Mouse (Mus musculus) neural tube, embryonic 13.5 days (tissue): ENCODE data around the gene Tmem182. TPM values are rescaled to one million over a fixed set of nuclear protein-coding genes. Genes with fewer than 3 reads are reported as not detected.
A peak's percentile ranks its signal among the peaks of the same experiment; 100 is the strongest.

Experiments
- ATAC-seq: fragments of 200-750 bp; cut with Nextera tagmentation; 2 replicates; pipeline ENCODE4 v1.8.0; 2017; ENCODE audit warnings: low read depth, mild to moderate bottlenecking, moderate TSS enrichment, moderate library complexity
- H3K27ac ChIP-seq: fragments of 300-500 bp; sonication (generic); replicated peaks from 2 replicates; pipeline ENCODE4 v1.5.1; 2015; ENCODE audit warnings: moderate library complexity, mild to moderate bottlenecking, inconsistent platforms
- H3K27me3 ChIP-seq: fragments of 300-500 bp; sonication (generic); 2 replicates; pipeline ENCODE4 v1.6.1; 2015; ENCODE audit warnings: mild to moderate bottlenecking, inconsistent platforms
- H3K36me3 ChIP-seq: fragments of 300-500 bp; sonication (generic); 2 replicates; pipeline ENCODE4 v1.6.1; 2015; ENCODE audit warnings: mild to moderate bottlenecking, inconsistent platforms
- H3K4me1 ChIP-seq: fragments of 300-500 bp; sonication (generic); replicated peaks from 2 replicates; pipeline ENCODE4 v1.6.1; 2015; ENCODE audit warnings: inconsistent platforms
- H3K4me2 ChIP-seq: fragments of 300-500 bp; sonication (generic); 2 replicates; pipeline ENCODE4 v1.6.1; 2015; ENCODE audit warnings: inconsistent platforms, mild to moderate bottlenecking, moderate library complexity
- H3K4me3 ChIP-seq: fragments of 300-500 bp; sonication (generic); 2 replicates; pipeline ENCODE4 v1.5.1; 2015; ENCODE audit warnings: mild to moderate bottlenecking, inconsistent platforms
- H3K9ac ChIP-seq: fragments of 300-500 bp; sonication (generic); 2 replicates; pipeline ENCODE4 v1.6.1; 2015; ENCODE audit warnings: moderate library complexity, mild to moderate bottlenecking, inconsistent platforms
- H3K9me3 ChIP-seq: fragments of 300-500 bp; sonication (generic); 2 replicates; pipeline ENCODE4 v1.6.1; 2016; ENCODE audit warnings: inconsistent platforms
- WGBS: fragments of 180-500 bp; shearing (Covaris S2); methylation state at CpG from one replicate; pipeline ENCODE4 v1.1.7; 2015; 5-methylcytosine and 5-hydroxymethylcytosine counted together
- polyA plus RNA-seq: library from polyadenylated mRNA; unstranded; fragments of >200 nt; fragmentation: Nextera tagmentation; extraction: Ambion mirVana; gene quantifications from 2 replicates; pipeline ENCODE4 v1.2.1, GENCODE M21; 2015

Tmem182 gene
- polyA plus RNA-seq, 1 experiment from 2014 or later = 0.15 TPM

DNA sequence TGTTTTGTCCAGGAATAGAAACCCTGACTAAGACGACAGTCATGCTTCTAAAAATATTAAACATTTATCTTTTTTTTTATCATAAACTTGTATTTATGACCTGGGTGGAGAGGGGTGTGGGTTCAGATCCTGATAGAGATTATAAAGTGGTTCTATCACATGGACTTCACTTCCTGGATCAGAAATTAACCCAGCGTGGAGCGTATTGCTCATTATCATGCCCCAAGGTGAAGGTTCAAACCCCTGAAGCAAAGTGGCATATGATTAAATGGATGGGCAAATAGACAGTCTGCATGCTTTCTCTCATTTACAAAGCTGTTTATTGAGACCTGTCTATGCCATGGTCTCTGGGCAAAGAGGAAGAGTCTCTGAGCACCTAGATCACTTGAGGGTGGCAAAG lies 28.6 kb upstream of the Tmem182 start:
- H3K4me1 ChIP-seq = no peaks in the 10 kb centered on the region
- H3K27ac ChIP-seq = no peak overlapping the region
- WGBS = 89% methylated on average over 3 of the region's 3 CpGs
- H3K4me3 ChIP-seq = no peak overlapping the region
- peaks cover 7% of the 10 kb centered on the region for H3K9me3 ChIP-seq
- peaks cover 41% of the 10 kb centered on the region for H3K36me3 ChIP-seq
- H3K9ac ChIP-seq = no peak overlapping the region
- H3K27me3 ChIP-seq = no peaks in the 10 kb centered on the region
- H3K4me2 ChIP-seq = no peak overlapping the region
- no peak for ATAC-seq

DNA sequence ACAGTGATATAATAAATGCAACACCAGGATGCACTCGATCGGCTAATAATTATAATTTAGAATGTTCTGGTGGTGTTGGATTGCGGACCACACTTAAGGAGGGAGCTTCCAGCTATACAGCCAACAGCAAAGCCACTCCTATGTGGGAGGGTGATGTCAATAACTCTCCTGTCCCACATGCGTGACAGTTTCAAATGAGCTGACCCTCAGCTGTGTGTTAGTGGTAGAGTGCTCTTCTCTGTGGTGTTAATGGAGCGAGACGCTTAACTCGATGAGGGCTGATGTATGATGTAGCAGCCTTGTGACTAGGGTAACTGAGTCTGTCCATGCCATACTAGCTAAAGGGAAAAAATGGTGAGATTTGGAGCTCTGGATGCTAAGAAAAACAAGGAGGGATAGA lies 22.0 kb upstream of the Tmem182 start:
- WGBS = 89% methylated on average over 7 of the region's 7 CpGs
- no peak overlapping the region for H3K4me3 ChIP-seq
- no peak overlapping the region for H3K27ac ChIP-seq
- no peak overlapping the region for H3K9ac ChIP-seq
- H3K27me3 ChIP-seq = no peaks in the 10 kb centered on the region
- H3K9me3 ChIP-seq = peaks cover 6% of the 10 kb centered on the region
- ATAC-seq = no peak
- no peak overlapping the region for H3K4me2 ChIP-seq
- H3K4me1 ChIP-seq = no peaks in the 10 kb centered on the region
- peaks cover 28% of the 10 kb centered on the region for H3K36me3 ChIP-seq

DNA sequence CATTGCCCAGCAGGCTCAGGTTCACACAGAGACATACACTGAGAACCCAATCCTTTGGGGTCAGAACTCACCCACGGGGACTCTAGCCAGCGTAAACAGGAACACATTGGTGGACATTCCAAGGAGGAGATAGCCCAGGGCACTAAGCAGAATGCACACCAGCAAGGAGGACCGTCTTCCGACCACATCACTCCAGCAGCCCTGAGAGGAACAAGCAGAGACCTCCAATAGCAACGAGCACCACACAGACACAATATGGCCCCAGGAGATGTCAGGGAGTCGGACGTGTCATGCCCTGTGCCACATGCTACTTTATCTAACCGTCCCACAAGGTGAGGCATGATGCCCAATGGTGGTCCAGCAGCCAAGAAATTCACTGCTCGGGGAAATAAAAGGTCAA lies 21.1 kb upstream of the Tmem182 start:
- 85% methylated on average over 9 of the region's 9 CpGs for WGBS
- Histone ChIP-seq H3K27me3 (no peaks in the 10 kb centered on the region), H3K4me3 (no peak overlapping the region), H3K27ac (no peak overlapping the region), H3K4me2 (no peak overlapping the region), H3K36me3 (peaks cover 19% of the 10 kb centered on the region), H3K9ac (no peak overlapping the region), H3K9me3 (no peaks in the 10 kb centered on the region), H3K4me1 (peaks cover 4% of the 10 kb centered on the region)
- ATAC-seq = no peak

DNA sequence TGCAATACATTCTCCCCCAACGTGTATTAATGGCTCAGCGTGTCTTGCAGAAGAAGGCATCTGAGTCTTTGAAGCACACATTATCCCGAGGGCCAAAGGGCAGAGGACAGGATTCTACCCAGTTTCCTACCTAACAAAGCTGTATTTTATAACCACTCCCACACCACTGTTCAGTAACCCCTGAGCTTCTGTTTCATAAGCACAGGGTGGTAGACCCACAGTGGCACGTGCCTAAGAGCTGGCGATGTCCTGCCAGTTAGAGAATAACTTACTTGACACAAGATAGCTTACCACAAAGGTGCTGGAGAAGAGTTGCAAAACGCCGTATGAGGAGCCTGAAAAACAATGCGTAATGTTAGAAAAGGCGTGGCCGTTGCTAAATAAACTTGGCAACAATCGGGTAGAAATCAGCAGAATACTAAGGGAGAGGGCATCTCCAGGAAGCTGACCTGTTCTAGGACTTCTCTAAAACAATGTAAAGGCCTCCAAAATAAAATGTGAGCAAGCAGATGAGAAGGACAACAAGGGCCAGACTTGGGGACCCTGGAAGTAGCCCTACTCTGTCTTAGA lies 19.4 kb upstream of the Tmem182 start:
- H3K27ac ChIP-seq = no peak overlapping the region
- peaks cover 16% of the 10 kb centered on the region for H3K4me1 ChIP-seq
- 84% methylated on average over 11 of the region's 11 CpGs for whole genome bisulfite sequencing
- peaks cover 4% of the 10 kb centered on the region; the same call in 1 of the 2 replicates for H3K36me3 ChIP-seq
- no peaks in the 10 kb centered on the region for H3K27me3 ChIP-seq
- ATAC-seq = no peak
- H3K9ac ChIP-seq = no peak overlapping the region
- H3K9me3 ChIP-seq = no peaks in the 10 kb centered on the region
- H3K4me2 ChIP-seq = no peak overlapping the region
- H3K4me3 ChIP-seq = no peak overlapping the region

DNA sequence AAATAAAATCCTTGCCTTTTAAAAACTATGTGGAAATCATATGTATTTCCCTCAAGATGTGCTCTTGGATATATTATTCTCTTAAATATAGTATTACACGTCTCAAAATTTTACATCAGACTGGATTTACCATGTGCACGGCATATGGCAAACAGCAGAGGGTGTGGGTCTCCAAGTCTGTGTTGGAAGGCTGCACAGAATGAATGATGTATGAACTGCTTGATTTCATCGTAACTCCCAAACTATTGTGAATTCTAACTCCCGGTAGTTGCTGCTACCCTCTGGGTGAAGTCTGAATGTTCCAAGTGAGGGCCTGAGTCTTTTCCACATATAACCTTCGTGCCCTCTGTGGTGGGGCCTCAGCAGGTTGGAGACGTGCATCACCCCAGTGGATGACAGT lies 16.4 kb upstream of the Tmem182 start:
- Histone ChIP-seq H3K4me1 (peaks cover 20% of the 10 kb centered on the region), H3K4me2 (peak overlapping the region; percentile 78; the same call in 1 of the 2 replicates), H3K36me3 (no peaks in the 10 kb centered on the region), H3K9ac (peak overlapping the region; percentile 6; the same call in 1 of the 2 replicates), H3K9me3 (no peaks in the 10 kb centered on the region), H3K27ac (no peak overlapping the region), H3K27me3 (peaks cover 4% of the 10 kb centered on the region; the same call in 1 of the 2 replicates), H3K4me3 (no peak overlapping the region)
- 83% methylated on average over 6 of the region's 6 CpGs for WGBS
- no peak for ATAC-seq

DNA sequence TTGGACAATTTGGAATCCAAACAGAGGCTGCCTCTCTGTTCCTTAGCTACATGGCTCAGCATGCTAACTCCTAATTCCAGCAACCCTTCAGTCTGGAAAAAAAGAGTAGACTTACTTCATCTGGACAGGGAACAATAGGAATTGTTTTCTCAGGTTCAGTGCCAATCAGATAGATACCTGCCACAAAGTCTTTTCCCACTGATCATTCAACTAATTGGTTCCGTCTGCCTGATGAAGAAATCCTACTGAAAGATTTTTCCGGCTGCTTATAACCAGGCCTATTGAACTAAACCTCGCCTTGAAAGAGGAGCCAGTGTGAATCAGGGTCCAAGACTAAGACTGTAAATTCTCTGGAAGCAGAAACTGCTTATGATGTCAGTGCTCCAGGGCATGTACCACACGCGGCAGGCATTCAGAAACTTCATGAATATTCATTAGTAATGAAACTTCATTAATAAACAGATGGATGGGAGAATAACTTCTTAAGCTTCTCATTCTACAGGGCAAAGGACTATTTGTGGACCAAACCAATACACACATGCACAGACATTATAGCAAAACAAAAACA lies 15.7 kb upstream of the Tmem182 start:
- H3K4me3 ChIP-seq = peak overlapping the region; percentile 69
- H3K9me3 ChIP-seq = no peaks in the 10 kb centered on the region
- no peaks in the 10 kb centered on the region for H3K36me3 ChIP-seq
- ATAC-seq = peak; percentile 49
- peaks cover 20% of the 10 kb centered on the region for H3K4me1 ChIP-seq
- peak overlapping the region; percentile 78 for H3K4me2 ChIP-seq
- 0 out of 2 replicates have a peak overlapping the region, but pooled peaks have one; percentile 28 for H3K27ac ChIP-seq
- peak overlapping the region; percentile 65 for H3K9ac ChIP-seq
- WGBS = 18% methylated on average over 5 of the region's 5 CpGs
- H3K27me3 ChIP-seq = peaks cover 5% of the 10 kb centered on the region; the same call in 1 of the 2 replicates

DNA sequence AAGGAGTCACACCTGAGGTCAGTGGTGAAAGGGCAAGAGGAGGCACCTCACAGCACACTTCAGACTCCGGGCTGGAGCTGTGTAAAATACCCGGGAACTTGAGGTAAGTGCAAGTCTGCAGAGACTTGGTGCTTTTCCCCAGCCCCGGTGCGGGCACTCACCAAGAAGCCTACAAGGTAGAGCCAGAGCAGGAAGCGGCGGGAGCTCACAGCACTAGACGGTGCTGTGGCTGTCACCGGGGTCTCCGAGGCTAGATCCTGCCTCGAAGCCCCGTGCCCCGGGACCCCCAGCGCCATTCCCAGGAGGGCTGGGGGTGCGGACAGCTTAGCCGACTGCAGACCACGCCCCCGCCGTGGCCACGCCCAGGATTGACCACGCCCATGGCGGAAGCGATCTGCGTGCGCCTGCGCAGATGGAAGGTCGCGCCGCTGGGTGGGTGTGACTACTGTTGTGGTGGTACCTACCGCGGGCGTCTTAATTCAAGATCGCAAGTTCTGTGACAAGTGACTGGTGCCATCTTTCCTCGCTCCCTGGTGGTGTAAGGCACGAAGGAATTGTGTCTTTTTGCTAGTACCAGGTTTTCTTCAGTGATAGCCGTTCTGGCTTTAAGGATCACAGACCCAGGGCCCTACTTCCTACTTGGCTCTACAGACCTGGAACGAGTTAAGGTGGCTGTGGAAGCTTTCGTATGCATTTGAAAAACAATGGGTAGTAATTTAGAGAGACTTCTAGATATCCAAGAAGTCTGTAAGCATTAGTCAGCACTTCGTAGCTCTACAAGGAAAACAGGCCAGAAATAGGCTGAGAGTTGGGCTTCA lies 14.9 kb upstream of the Tmem182 start, which contains the start of gene Mfsd9:
Gene Mfsd9 (minus strand): TSS at position 364 of the 818 bp plus-strand sequence.
- H3K4me3 ChIP-seq = peak within 1 kb of the TSS; percentile 69
- H3K9me3 ChIP-seq = no peaks in the 10 kb centered on the region
- H3K27me3 ChIP-seq = peaks cover 5% of the 10 kb centered on the region; the same call in 1 of the 2 replicates
- H3K27ac ChIP-seq = 0 out of 2 replicates have a peak within 1 kb of the TSS, but pooled peaks have one; percentile 28
- H3K9ac ChIP-seq = peak within 1 kb of the TSS; percentile 65
- peak; percentile 96 for ATAC-seq
- H3K4me1 ChIP-seq = peaks cover 20% of the 10 kb centered on the region
- peak within 1 kb of the TSS; percentile 78 for H3K4me2 ChIP-seq
- no peaks in the 10 kb centered on the region for H3K36me3 ChIP-seq
- WGBS = 7% methylated on average over 38 of the region's 38 CpGs

DNA sequence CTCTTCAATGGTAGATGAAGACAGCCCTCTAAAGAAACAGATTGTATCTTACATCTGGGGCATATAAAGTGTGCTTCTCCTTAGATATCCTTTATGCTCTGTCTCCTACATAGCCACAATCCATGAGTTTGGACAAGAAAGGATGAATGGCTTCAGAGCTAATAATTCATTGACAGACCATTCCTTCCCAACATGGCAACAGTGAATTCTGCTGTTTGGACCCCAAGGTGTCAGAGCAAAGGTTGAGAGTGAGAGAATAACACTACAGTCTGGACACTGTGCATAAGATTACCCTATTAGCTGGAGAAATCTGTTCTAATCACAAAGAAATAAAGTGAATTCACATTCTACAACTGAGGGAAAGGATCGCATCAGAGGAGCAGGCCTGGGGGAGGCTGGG lies 9.9 kb upstream of the Tmem182 start:
- Histone ChIP-seq H3K9me3 (no peaks in the 10 kb centered on the region), H3K4me3 (no peak overlapping the region), H3K36me3 (no peaks in the 10 kb centered on the region), H3K27ac (no peak overlapping the region), H3K4me1 (peaks cover 7% of the 10 kb centered on the region), H3K9ac (no peak overlapping the region), H3K27me3 (peaks cover 5% of the 10 kb centered on the region; the same call in 1 of the 2 replicates), H3K4me2 (no peak overlapping the region)
- no peak for ATAC-seq
- 95% methylated on average over 1 of the region's 1 CpGs for WGBS

DNA sequence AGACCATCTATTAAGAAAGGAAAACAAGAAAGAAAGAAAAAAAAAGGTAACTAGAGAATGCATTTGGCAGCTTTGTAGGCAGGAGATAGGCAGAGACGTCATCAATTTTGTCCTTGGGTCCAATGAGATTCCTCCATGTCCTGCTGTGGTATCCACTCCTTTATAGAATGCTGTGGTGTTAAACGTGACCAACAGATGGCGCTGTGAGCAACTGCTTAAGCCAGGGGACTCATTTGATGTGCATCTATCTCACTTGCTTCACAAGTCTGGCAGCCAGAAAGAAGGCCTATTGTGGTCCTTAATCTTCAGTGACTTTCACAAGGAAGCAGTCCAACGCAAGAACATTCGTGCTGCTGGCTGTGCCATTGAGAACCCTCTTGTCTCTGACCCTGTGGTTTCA lies 8.1 kb upstream of the Tmem182 start:
- no peak overlapping the region for H3K27ac ChIP-seq
- no peaks in the 10 kb centered on the region for H3K4me1 ChIP-seq
- H3K27me3 ChIP-seq = peaks cover 5% of the 10 kb centered on the region; the same call in 1 of the 2 replicates
- no peak overlapping the region for H3K4me3 ChIP-seq
- H3K36me3 ChIP-seq = no peaks in the 10 kb centered on the region
- WGBS = 13% methylated on average over 5 of the region's 5 CpGs
- no peak overlapping the region for H3K4me2 ChIP-seq
- no peak overlapping the region for H3K9ac ChIP-seq
- ATAC-seq = peak; percentile 63; the same call in 1 of the 2 replicates
- H3K9me3 ChIP-seq = no peaks in the 10 kb centered on the region

DNA sequence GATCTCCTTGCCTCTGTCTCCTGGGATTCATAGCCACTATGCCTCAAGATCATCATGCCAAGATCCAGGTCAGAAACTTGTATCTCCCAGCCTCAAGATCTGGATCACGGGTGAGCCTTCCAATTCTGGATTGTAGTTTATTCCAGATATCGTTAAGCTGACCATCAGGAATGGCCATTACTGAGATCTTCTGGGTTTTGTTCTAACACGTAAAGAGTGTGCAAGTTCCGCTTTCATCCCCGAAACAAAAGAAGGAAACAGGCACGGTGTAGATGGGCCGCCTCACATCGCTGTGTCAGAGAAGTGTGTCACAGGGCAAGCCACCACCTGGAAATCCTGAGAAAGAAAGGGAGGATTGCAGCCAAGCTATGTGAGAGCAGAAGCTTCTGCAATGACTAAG lies 6.3 kb upstream of the Tmem182 start:
- no peak overlapping the region for H3K27ac ChIP-seq
- no peaks in the 10 kb centered on the region for H3K36me3 ChIP-seq
- WGBS = 87% methylated on average over 8 of the region's 8 CpGs
- no peaks in the 10 kb centered on the region for H3K27me3 ChIP-seq
- no peak overlapping the region for H3K4me2 ChIP-seq
- no peaks in the 10 kb centered on the region for H3K4me1 ChIP-seq
- no peak overlapping the region for H3K9ac ChIP-seq
- H3K4me3 ChIP-seq = no peak overlapping the region
- H3K9me3 ChIP-seq = no peaks in the 10 kb centered on the region
- ATAC-seq = no peak

DNA sequence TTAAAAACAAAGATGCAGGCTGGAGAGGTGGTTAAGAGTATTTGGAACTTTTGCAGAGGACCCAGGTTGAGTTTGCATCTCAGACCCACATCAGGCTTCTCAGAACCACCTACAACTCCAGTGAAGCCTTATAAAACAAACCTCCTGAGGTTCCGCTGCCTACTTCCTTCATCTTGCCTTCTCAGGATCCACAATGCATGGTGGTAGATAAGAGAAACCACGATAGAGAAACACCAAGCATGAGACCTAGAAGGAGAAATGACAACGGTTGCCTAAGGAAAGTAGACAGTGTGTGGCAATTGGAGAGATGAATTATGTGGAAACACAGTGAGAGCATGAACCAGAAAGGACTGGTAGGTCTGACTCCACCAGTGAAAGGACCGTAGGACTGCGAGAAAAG lies 4.5 kb upstream of the Tmem182 start:
- Histone ChIP-seq H3K4me1 (no peaks in the 10 kb centered on the region), H3K27ac (no peak overlapping the region), H3K9ac (no peak overlapping the region), H3K27me3 (no peaks in the 10 kb centered on the region), H3K36me3 (no peaks in the 10 kb centered on the region), H3K4me3 (no peak overlapping the region), H3K9me3 (no peaks in the 10 kb centered on the region), H3K4me2 (no peak overlapping the region)
- WGBS = 92% methylated on average over 5 of the region's 5 CpGs
- ATAC-seq = no peak

DNA sequence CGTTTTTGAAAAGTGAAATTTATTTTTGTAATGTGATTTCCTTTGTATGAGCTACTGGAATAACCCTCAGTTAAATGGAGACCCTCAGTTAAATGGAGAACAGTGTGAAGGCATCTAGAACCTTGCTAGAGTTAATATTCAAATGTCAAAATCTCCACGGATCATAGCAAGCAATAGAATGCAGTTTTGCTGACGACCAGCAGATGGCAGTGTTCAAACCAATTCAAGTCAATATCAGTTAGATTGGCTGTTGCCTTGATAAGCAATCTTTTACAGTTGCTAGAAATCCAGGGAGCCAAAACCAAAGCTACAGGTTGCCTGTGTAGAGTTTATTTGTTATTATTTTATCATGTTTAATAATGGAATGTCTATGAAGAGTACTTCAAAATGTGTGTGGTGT lies 2.6 kb upstream of the Tmem182 start:
- Histone ChIP-seq H3K27ac (no peak overlapping the region), H3K4me3 (no peak overlapping the region), H3K4me1 (no peaks in the 10 kb centered on the region), H3K4me2 (no peak overlapping the region), H3K36me3 (no peaks in the 10 kb centered on the region), H3K27me3 (no peaks in the 10 kb centered on the region), H3K9me3 (no peaks in the 10 kb centered on the region), H3K9ac (no peak overlapping the region)
- no peak for ATAC-seq
- WGBS = 22% methylated on average over 3 of the region's 3 CpGs
